ENCODE assay signal across 27 mouse cellular contexts in the genomic region with DNA sequence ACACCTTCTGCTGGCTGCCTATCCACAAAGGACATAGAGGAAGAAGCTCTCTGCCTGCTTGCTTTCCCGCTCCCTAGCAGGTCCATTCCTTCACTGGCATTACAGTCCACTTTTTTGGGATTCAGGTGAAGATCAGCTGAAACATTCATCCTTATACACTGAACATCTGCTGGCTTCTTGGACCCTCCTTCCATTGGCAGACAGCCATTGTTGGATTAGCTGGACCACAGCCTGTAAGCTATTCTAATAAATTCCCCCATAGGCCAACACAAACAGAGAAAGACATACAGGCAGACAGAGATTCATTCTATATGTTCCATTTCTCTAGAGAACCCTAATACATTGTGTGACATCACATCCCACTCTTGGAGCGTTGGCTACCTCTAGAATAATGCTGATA. TPM values are rescaled to one million over a fixed set of nuclear protein-coding genes. Genes with fewer than 3 reads are reported as not detected.
"Had no signal": no experiment of that assay in that cellular context is flagged by ENCODE, and none has a peak within 500 bp of the region (broad histone marks: within the 10 kb centered on the region; RNA-seq: fewer than 3 reads in every experiment).

No protein-coding gene starts in this region.

- H3K36me3 ChIP-seq: heart, embryonic 10.5 days; heart, embryonic 12.5 days; intestine, embryonic 15.5 days; limb, embryonic 10.5 days; liver, embryonic 13.5 days had no signal

- H3K27ac ChIP-seq: gastrocnemius, adult 2 months; heart, embryonic 10.5 days; hindbrain, embryonic 13.5 days; hindbrain, embryonic 15.5 days; intestine, embryonic 15.5 days; layer of hippocampus, adult 2 months; left cerebral cortex, adult 2 months; limb, embryonic 10.5 days; limb, embryonic 12.5 days; liver, embryonic 13.5 days had no signal

- H3K27me3 ChIP-seq: hindbrain, embryonic 15.5 days; intestine, embryonic 15.5 days had no signal

- H3K9me3 ChIP-seq: heart, embryonic 10.5 days; heart, embryonic 12.5 days; hindbrain, embryonic 13.5 days; hindbrain, embryonic 15.5 days; intestine, embryonic 15.5 days; limb, embryonic 10.5 days; limb, embryonic 12.5 days; liver, embryonic 13.5 days had no signal

- ATAC-seq: inflammation-experienced regulatory T-cells, adult 6 months; intestine, embryonic 15.5 days; intestine, postnatal 0 days had no signal

- H3K4me1 ChIP-seq: heart, embryonic 10.5 days; heart, embryonic 12.5 days; intestine, embryonic 15.5 days; limb, embryonic 12.5 days; liver, embryonic 13.5 days had no signal

- H3K4me2 ChIP-seq: heart, embryonic 12.5 days; hindbrain, embryonic 13.5 days; hindbrain, embryonic 15.5 days; intestine, embryonic 15.5 days; limb, embryonic 12.5 days; liver, embryonic 11.5 days; liver, embryonic 13.5 days had no signal

- H3K9ac ChIP-seq: heart, embryonic 12.5 days; hindbrain, embryonic 13.5 days; hindbrain, embryonic 15.5 days; intestine, embryonic 15.5 days; limb, embryonic 12.5 days; liver, embryonic 13.5 days had no signal

- DNase-seq: gastrocnemius, adult 2 months; gastrocnemius, postnatal 10 days; gastrocnemius, postnatal 25 days; heart, adult 18-20 months; heart, postnatal 10 days; heart, postnatal 4 days; kidney, adult 18-20 months; kidney, adult 8-10 months; kidney, postnatal 10 days; kidney, postnatal 25 days; kidney, postnatal 4 days; liver; liver, embryonic 13.5 days had no signal

- H3K4me3 ChIP-seq: gastrocnemius, adult 2 months; heart, embryonic 10.5 days; heart, embryonic 12.5 days; hindbrain, embryonic 13.5 days; hindbrain, embryonic 15.5 days; intestine, embryonic 15.5 days; layer of hippocampus, adult 2 months; left cerebral cortex, adult 2 months; limb, embryonic 10.5 days; limb, embryonic 12.5 days; liver, embryonic 13.5 days had no signal

RNA-seq across cellular contexts. Expression of gene Npas4, which starts 53.2 kb away (rescaled TPM):
- polyA plus RNA-seq: kidney, embryonic 14.5 days; kidney, embryonic 16.5 days; limb, embryonic 10.5 days; limb, embryonic 12.5 days; liver, embryonic 13.5 days had no signal
